ENCODE assay signal across 8 mouse cellular contexts in the genomic region with DNA sequence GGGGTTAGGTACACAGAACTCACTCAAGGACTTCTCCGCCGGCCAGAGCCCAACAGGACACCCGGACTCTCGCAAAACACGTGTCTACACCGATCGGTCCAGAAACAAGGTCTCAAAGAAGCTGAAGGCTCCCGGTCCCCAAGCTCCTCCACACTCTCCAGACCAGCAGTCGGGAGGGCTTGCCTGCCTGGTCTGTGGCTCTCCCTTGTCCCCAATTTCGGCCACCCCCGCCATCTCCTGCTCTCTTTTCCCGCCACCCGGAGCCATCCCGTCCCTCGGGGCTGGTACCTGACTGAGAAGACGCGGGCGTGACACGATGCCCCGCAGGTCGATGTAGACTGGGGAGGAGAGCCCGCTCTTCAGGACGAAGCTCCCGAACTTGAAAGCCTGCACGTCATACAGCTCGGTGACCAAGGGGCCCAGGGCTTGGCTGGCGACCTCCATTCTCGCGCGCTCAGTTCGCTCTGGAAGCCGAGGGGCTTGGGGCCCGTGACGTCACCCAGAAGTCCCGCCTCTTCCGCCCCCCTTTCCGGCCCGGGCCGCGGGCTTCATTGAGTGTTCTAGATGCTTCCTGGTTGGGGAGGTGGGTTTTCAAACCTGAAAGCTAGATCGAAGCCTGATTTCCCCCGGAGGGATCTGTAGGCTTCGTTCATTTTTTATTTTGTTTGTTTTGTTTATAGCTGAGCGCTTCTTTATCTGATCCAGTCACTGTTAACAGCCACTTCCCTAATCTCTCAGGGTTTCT. TPM values are rescaled to one million over a fixed set of nuclear protein-coding genes. Genes with fewer than 3 reads are reported as not detected.
DNase-seq lines count a peak whose midpoint lies in the region; ATAC-seq lines count a peak whose summit lies in the region.

A gene (minus strand): TSS at position 501 of the 745 bp plus-strand sequence.

- H3K36me3 ChIP-seq in hindbrain, embryonic 11.5 days (ENCODE audit: control insufficient read depth, insufficient read depth, low read length) = 0 out of 2 replicates have a peak, but pooled peaks cover 3% of the 10 kb centered on the region

- H3K4me2 ChIP-seq in hindbrain, embryonic 11.5 days (replicated peaks; ENCODE audit: low read depth, low read length) = peak within 1 kb of the TSS; percentile 71

- 2% methylated on average over 44 of the region's 44 CpGs for WGBS in hindbrain, embryonic 11.5 days

- H3K27ac ChIP-seq in hindbrain, embryonic 11.5 days (ENCODE audit: low read depth, low read length) = no peak within 1 kb of the TSS

- peak; percentile 95 for ATAC-seq in hindbrain, embryonic 11.5 days (ENCODE audit: low FRiP score)

- peak; percentile 91 for DNase-seq in Muller cell, postnatal 12 days (ENCODE audit: inconsistent ontology term)
- peak; percentile 84 for DNase-seq in cerebellum, adult 9-10 months
- peak; percentile 55 to 85 for DNase-seq in frontal cortex, adult 2 months (ENCODE audit: extremely low spot score in 1 of 2, low spot score in 1 of 2)
- DNase-seq in hindbrain, embryonic 11.5 days (ENCODE audit: low spot score) = peak; percentile 93
- DNase-seq in layer of hippocampus, postnatal 14 days (ENCODE audit: low spot score in 2 of 2) = peak; percentile 85 to 88
- DNase-seq in lung, postnatal 10 days = peak; percentile 89
- DNase-seq in ovary, postnatal 14 days (ENCODE audit: low spot score) = peak; percentile 72
- peak; percentile 84 to 89 for DNase-seq in thymus, postnatal 10 days (ENCODE audit: low spot score in 2 of 2)

- no peaks in the 10 kb centered on the region for H3K9me3 ChIP-seq in hindbrain, embryonic 11.5 days (ENCODE audit: control insufficient read depth, low read length)

- no peaks in the 10 kb centered on the region for H3K27me3 ChIP-seq in hindbrain, embryonic 11.5 days (ENCODE audit: control insufficient read depth, insufficient read depth, low read length)

- H3K9ac ChIP-seq in hindbrain, embryonic 11.5 days (ENCODE audit: low read depth, low read length) = peak within 1 kb of the TSS; percentile 83

- 0 out of 2 replicates have a peak, but pooled peaks cover 2% of the 10 kb centered on the region for H3K4me1 ChIP-seq in hindbrain, embryonic 11.5 days (replicated peaks; ENCODE audit: control insufficient read depth, insufficient read depth, low read length)

- H3K4me3 ChIP-seq in hindbrain, embryonic 11.5 days (ENCODE audit: low read depth, low read length) = peak within 1 kb of the TSS; percentile 89

RNA-seq across cellular contexts. Expression of the gene that starts here (rescaled TPM):
- 11.3 and 12.6 TPM in 2 replicates for polyA plus RNA-seq in frontal cortex, adult 2 months (2012; rRNA removed)
- polyA plus RNA-seq in hindbrain, embryonic 11.5 days (2014; fragmentation: Nextera tagmentation; extraction: Ambion mirVana) = 55.5 and 62.6 TPM in 2 replicates
- total RNA-seq in layer of hippocampus, postnatal 14 days (2021) = 10 to 100 TPM; 15.1 to 16.6 TPM
